Mouse (Mus musculus): ENCODE measurements at regions not wholly inside any gene's neighbourhood (a gene's known extent, or its start where the extent isn't known, plus 50 kb on each side); places are given as distances from the start of the nearest gene placed in this dataset.

DNA sequence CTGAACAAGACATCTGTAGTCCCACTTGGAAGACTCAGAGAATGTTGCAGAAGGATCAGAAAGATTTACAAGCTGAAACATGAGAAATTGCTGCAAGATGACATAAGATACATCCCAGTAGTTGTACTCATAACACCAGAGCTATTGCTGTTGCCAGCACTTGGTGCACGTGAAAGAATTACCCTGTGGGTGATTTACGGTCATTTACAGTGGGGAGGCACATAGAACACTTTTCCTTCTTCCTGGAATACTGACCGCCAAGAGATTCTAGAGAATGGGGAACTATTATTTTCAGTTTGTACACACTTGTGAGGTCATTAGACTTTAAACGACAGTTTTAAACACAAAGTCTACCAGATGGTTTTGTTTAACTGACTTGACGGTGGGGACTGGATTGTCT, 724.5 kb upstream of the Pcdh9 start:
- Histone ChIP-seq H3K9ac (ENCODE audit: insufficient read depth, low read depth) (no peak overlapping the region), H3K27ac (ENCODE audit: insufficient read depth, low read depth) (no peak overlapping the region), H3K9me3 (replicated peaks; ENCODE audit: low read length) (no peaks in the 10 kb centered on the region), H3K27me3 (replicated peaks) (no peaks in the 10 kb centered on the region), H3K4me2 (ENCODE audit: insufficient read depth, low read depth, poor library complexity, severe bottlenecking) (no peak overlapping the region), H3K4me3 (replicated peaks in 1 of 3; ENCODE audit: low read depth in 2 of 3, low read length in 2 of 3, poor library complexity in 1 of 3) (no peak overlapping the region), H3K79me2 (replicated peaks; ENCODE audit: control insufficient read depth, extremely low read depth, insufficient read depth, poor library complexity, severe bottlenecking) (no peaks in the 10 kb centered on the region), H3K36me3 (replicated peaks in 1 of 2; ENCODE audit: control insufficient read depth in 1 of 2, insufficient read depth in 1 of 2, low read length in 1 of 2) (no peaks in the 10 kb centered on the region), H3K4me1 (ENCODE audit: control insufficient read depth in 1 of 2, insufficient read depth in 2 of 2) (no peaks in the 10 kb centered on the region)
- in situ Hi-C loops (cut with MboI; ENCODE audit: low pct_ligation_motif_present, low pct_unique_long_range_greater_than_20kb, low sequenced_read_pairs) (no loop called here), dilution Hi-C loops (cut with MboI; ENCODE audit: extremely low pct_ligation_motif_present, extremely low pct_unique_long_range_greater_than_20kb, low sequenced_read_pairs) (no loop called here)
- TF ChIP-seq ELF1 (IDR thresholded peaks at IDR 0.05; ENCODE audit: low read depth, low read length) (no peak), E2F4 (IDR thresholded peaks at IDR 0.05; ENCODE audit: insufficient replicate concordance, low read depth, low read length) (no peak), POLR2A (IDR thresholded peaks at IDR 0.05; ENCODE audit: low read depth, low read length) (no peak), UBTF (IDR thresholded peaks at IDR 0.05; ENCODE audit: low read depth, low read length) (no peak), ZNF384 (IDR thresholded peaks at IDR 0.05; ENCODE audit: low read depth, low read length) (no peak), CTCF (conservative IDR thresholded peaks at IDR 0.05 in 1 of 2, IDR thresholded peaks at IDR 0.05 in 1 of 2; ENCODE audit: low read depth in 2 of 2, low read length in 2 of 2) (no peak), IRF4 (IDR thresholded peaks at IDR 0.05; ENCODE audit: low read depth, low read length) (no peak), TCF12 (IDR thresholded peaks at IDR 0.05; ENCODE audit: low read depth, low read length) (no peak), KAT2A (IDR thresholded peaks at IDR 0.05; ENCODE audit: insufficient replicate concordance, low read length) (no peak), ETS1 (conservative IDR thresholded peaks at IDR 0.05; ENCODE audit: low read depth, low read length) (no peak), CHD2 (IDR thresholded peaks at IDR 0.05; ENCODE audit: low read length) (no peak), USF2 (conservative IDR thresholded peaks at IDR 0.05; ENCODE audit: low read depth, low read length) (no peak), NRF1 (IDR thresholded peaks at IDR 0.05; ENCODE audit: low read depth, low read length) (no peak)
- no peak for DNase-seq (ENCODE audit: extremely low read depth)
